Mouse (Mus musculus) ES-Bruce4 (cell line): ENCODE data around the gene Llgl2.

ENCODE experiments used
- CTCF ChIP-seq: IDR thresholded peaks from one replicate; pipeline ENCODE4 v1.8.1; 2011; ENCODE audit warnings: low read depth, low read length
- EP300 ChIP-seq: IDR thresholded peaks from 2 replicates; pipeline ENCODE4 v1.6.1; 2011; ENCODE audit warnings: low read depth, low read length; ENCODE audit not compliant: insufficient read depth

DNA sequence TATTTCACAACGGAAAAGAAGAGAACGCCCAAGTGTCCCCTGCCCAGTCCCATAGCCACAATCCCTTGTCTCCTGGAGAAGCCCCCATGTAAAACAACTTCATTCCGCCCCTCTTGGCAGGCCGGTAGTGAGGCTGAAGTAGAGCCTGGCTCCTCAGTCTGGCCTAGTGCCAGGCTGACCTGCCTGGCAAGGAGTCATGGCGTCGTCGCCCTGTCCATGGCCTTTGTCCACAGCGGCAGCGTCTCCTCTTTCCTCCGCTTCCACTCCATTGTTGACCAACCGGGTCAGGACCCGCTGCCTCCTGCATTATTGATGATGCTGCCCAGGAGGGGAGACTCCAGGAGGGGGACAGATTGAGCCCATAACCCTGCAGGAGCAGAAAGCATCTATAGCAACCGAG lies 34.1 kb downstream of the Llgl2 start:
- TF ChIP-seq EP300 (no peak), CTCF (no peak)
